Mouse (Mus musculus) hindbrain, embryonic 15.5 days (tissue): ENCODE data around the gene Chga. TPM values are rescaled to one million over a fixed set of nuclear protein-coding genes. Genes with fewer than 3 reads are reported as not detected.

Source experiments
- ATAC-seq: fragments of 200-750 bp; cut with Nextera tagmentation; 2 replicates; pipeline ENCODE4 v1.8.0; 2017; ENCODE audit warnings: low read depth, moderate number of reproducible peaks, moderate TSS enrichment; ENCODE audit not compliant: low FRiP score
- H3K27ac ChIP-seq: fragments of 300-500 bp; sonication (generic); replicated peaks from 2 replicates; pipeline ENCODE4 v1.5.1; 2015; ENCODE audit warnings: mild to moderate bottlenecking, inconsistent platforms
- H3K27me3 ChIP-seq: fragments of 300-500 bp; sonication (generic); 2 replicates; pipeline ENCODE4 v1.6.1; 2015; ENCODE audit warnings: control low read depth, inconsistent platforms
- H3K36me3 ChIP-seq: fragments of 300-500 bp; sonication (generic); 2 replicates; pipeline ENCODE4 v1.6.1; 2015; ENCODE audit warnings: control low read depth, inconsistent platforms
- H3K4me1 ChIP-seq: fragments of 300-500 bp; sonication (generic); replicated peaks from 2 replicates; pipeline ENCODE4 v1.6.1; 2015; ENCODE audit warnings: control low read depth, inconsistent platforms
- H3K4me2 ChIP-seq: fragments of 300-500 bp; sonication (generic); 2 replicates; pipeline ENCODE4 v1.6.1; 2015; ENCODE audit warnings: moderate library complexity, mild to moderate bottlenecking, inconsistent platforms
- H3K4me3 ChIP-seq: fragments of 300-500 bp; sonication (generic); 2 replicates; pipeline ENCODE4 v1.5.1; 2015; ENCODE audit warnings: mild to moderate bottlenecking, inconsistent platforms
- H3K9ac ChIP-seq: fragments of 300-500 bp; sonication (generic); 2 replicates; pipeline ENCODE4 v1.6.1; 2015; ENCODE audit warnings: inconsistent platforms
- H3K9me3 ChIP-seq: fragments of 300-500 bp; sonication (generic); 2 replicates; pipeline ENCODE4 v1.6.1; 2016; ENCODE audit warnings: control low read depth, inconsistent platforms
- WGBS: fragments of 180-500 bp; shearing (Covaris S2); methylation state at CpG from one replicate; pipeline ENCODE4 v1.1.7; 2015; 5-methylcytosine and 5-hydroxymethylcytosine counted together
- polyA plus RNA-seq: library from polyadenylated mRNA; unstranded; fragments of >200 nt; fragmentation: Nextera tagmentation; extraction: Ambion mirVana; gene quantifications from 2 replicates; pipeline ENCODE4 v1.2.1, GENCODE M21; 2015

The Chga gene
- polyA plus RNA-seq, 1 experiment from 2014 or later: 166 TPM

DNA sequence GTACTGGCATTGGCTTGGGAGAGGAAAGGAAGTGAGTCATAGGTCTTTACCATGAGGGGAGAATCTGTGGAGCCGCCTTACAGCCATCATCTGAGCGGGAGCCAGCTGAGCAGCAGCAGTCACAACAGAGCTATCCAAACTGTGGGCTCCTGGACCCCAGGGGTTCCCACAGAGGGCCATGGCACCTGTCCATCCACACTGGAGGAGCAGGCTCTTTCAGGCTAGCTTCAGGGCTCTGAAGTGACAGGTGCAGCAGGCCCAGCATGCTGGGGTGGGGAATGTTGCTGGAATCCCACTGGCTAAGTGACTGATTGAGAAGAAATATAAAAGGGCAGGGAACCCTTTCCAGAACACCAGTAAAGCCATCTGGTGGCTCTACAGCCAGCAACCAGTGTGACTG, 12.2 kb downstream of the Chga start:
- Histone ChIP-seq H3K4me3 (no peak overlapping the region), H3K9ac (no peak overlapping the region), H3K27ac (no peak overlapping the region), H3K4me2 (no peak overlapping the region), H3K4me1 (no peaks in the 10 kb centered on the region), H3K9me3 (no peaks in the 10 kb centered on the region), H3K27me3 (no peaks in the 10 kb centered on the region), H3K36me3 (no peaks in the 10 kb centered on the region)
- no peak for ATAC-seq
- WGBS: 87% methylated on average over 2 of the region's 2 CpGs

GRCm38 (mm10) chr12:102568219-102568618, 13.4 kb downstream of the Chga start:
- WGBS: 87% methylated on average over 7 of the region's 7 CpGs
- no peak overlapping the region for H3K27ac ChIP-seq
- no peaks in the 10 kb centered on the region for H3K9me3 ChIP-seq
- H3K4me1 ChIP-seq: no peaks in the 10 kb centered on the region
- peaks cover 2% of the 10 kb centered on the region; the same call in 1 of the 2 replicates for H3K36me3 ChIP-seq
- no peak overlapping the region for H3K4me2 ChIP-seq
- H3K9ac ChIP-seq: no peak overlapping the region
- no peak overlapping the region for H3K4me3 ChIP-seq
- ATAC-seq: no peak
- no peaks in the 10 kb centered on the region for H3K27me3 ChIP-seq

GRCm38 (mm10) chr12:102570111-102570510, 15.3 kb downstream of the Chga start:
- ATAC-seq: no peak
- H3K9ac ChIP-seq: no peak overlapping the region
- H3K27ac ChIP-seq: no peak overlapping the region
- H3K4me3 ChIP-seq: no peak overlapping the region
- H3K4me2 ChIP-seq: no peak overlapping the region
- H3K4me1 ChIP-seq: no peaks in the 10 kb centered on the region
- no peaks in the 10 kb centered on the region for H3K27me3 ChIP-seq
- no peaks in the 10 kb centered on the region for H3K9me3 ChIP-seq
- 84% methylated on average over 13 of the region's 13 CpGs for WGBS
- H3K36me3 ChIP-seq: peaks cover 8% of the 10 kb centered on the region; the same call in 1 of the 2 replicates

- H3K9ac ChIP-seq: no peak overlapping the region
- no peak for ATAC-seq
- no peaks in the 10 kb centered on the region for H3K9me3 ChIP-seq
- WGBS: 80% methylated on average over 5 of the region's 5 CpGs
- no peaks in the 10 kb centered on the region for H3K27me3 ChIP-seq
- H3K27ac ChIP-seq: no peak overlapping the region
- no peak overlapping the region for H3K4me3 ChIP-seq
- no peaks in the 10 kb centered on the region for H3K4me1 ChIP-seq
- H3K4me2 ChIP-seq: no peak overlapping the region
- peaks cover 8% of the 10 kb centered on the region; the same call in 1 of the 2 replicates for H3K36me3 ChIP-seq
Measured at GRCm38 (mm10) chr12:102570734-102571133, 16.0 kb downstream of the Chga start.

DNA sequence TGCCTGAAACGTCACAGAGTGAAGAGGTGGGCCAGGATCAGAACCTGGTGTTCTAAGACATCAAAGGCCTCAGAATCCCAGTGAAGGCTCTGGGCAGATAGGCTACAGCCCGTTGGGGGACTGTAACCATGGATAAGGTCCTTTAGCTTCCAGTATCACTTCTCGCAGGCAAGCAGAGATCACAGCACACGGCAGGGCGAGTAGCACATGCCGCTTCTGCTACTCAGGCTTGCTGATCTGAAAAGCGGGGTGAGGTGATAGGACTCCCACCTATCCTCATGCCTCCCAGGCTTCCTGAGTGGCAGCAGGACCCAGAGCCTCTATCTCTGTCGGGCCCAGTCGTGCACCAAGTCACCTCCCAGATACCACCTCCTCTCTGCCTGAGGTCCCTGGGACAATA, 16.9 kb downstream of the Chga start:
- no peak overlapping the region for H3K27ac ChIP-seq
- no peak for ATAC-seq
- no peaks in the 10 kb centered on the region for H3K27me3 ChIP-seq
- 89% methylated on average over 9 of the region's 9 CpGs for WGBS
- H3K4me1 ChIP-seq: no peaks in the 10 kb centered on the region
- H3K4me3 ChIP-seq: no peak overlapping the region
- H3K4me2 ChIP-seq: no peak overlapping the region
- peaks cover 8% of the 10 kb centered on the region; the same call in 1 of the 2 replicates for H3K36me3 ChIP-seq
- H3K9me3 ChIP-seq: no peaks in the 10 kb centered on the region
- H3K9ac ChIP-seq: no peak overlapping the region

DNA sequence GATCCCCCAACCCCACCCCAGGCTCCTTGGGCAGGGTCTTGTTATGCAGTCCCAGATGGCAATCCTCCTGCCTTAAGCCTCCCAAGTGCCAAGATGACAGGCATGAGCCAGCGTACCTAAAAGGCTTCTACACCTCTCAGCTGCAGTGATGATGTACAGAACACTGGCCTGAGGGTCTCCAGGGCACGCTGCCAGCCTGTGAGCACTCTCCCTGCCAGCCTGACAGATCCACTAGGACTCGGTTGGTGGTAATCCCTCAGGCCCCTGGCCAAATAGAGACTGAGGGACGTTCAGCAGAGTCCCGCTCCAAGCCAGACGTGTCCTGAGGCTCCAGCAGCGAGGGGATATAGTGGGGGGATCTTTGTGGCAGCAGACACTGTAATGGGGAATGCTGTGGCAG, 18.3 kb downstream of the Chga start:
- ATAC-seq: no peak
- H3K4me2 ChIP-seq: no peak overlapping the region
- no peak overlapping the region for H3K27ac ChIP-seq
- WGBS: 62% methylated on average over 7 of the region's 7 CpGs
- no peak overlapping the region for H3K9ac ChIP-seq
- no peaks in the 10 kb centered on the region for H3K4me1 ChIP-seq
- H3K36me3 ChIP-seq: peaks cover 12% of the 10 kb centered on the region; the same call in 1 of the 2 replicates
- H3K4me3 ChIP-seq: no peak overlapping the region
- no peaks in the 10 kb centered on the region for H3K27me3 ChIP-seq
- no peaks in the 10 kb centered on the region for H3K9me3 ChIP-seq

- H3K36me3 ChIP-seq: peaks cover 15% of the 10 kb centered on the region; the same call in 1 of the 2 replicates
- no peak overlapping the region for H3K4me2 ChIP-seq
- no peak overlapping the region for H3K9ac ChIP-seq
- H3K4me1 ChIP-seq: no peaks in the 10 kb centered on the region
- ATAC-seq: no peak
- 84% methylated on average over 5 of the region's 5 CpGs for WGBS
- H3K4me3 ChIP-seq: no peak overlapping the region
- H3K27ac ChIP-seq: no peak overlapping the region
- no peaks in the 10 kb centered on the region for H3K9me3 ChIP-seq
- no peaks in the 10 kb centered on the region for H3K27me3 ChIP-seq
Measured at GRCm38 (mm10) chr12:102575541-102576329, 21.0 kb downstream of the Chga start.

GRCm38 (mm10) chr12:102576659-102577398, 22.1 kb downstream of the Chga start:
- WGBS: 82% methylated on average over 10 of the region's 10 CpGs
- no peaks in the 10 kb centered on the region for H3K4me1 ChIP-seq
- no peak overlapping the region for H3K4me2 ChIP-seq
- H3K9ac ChIP-seq: no peak overlapping the region
- H3K9me3 ChIP-seq: no peaks in the 10 kb centered on the region
- no peaks in the 10 kb centered on the region for H3K27me3 ChIP-seq
- H3K36me3 ChIP-seq: peaks cover 15% of the 10 kb centered on the region; the same call in 1 of the 2 replicates
- no peak overlapping the region for H3K4me3 ChIP-seq
- ATAC-seq: no peak
- H3K27ac ChIP-seq: no peak overlapping the region

- Histone ChIP-seq H3K9me3 (no peaks in the 10 kb centered on the region), H3K4me2 (no peak overlapping the region), H3K4me3 (no peak overlapping the region), H3K4me1 (0 out of 2 replicates have a peak, but pooled peaks cover 3% of the 10 kb centered on the region), H3K27ac (no peak overlapping the region), H3K27me3 (no peaks in the 10 kb centered on the region), H3K9ac (no peak overlapping the region), H3K36me3 (0 out of 2 replicates have a peak, but pooled peaks cover 7% of the 10 kb centered on the region)
- 0 out of 2 replicates have a peak, but pooled peaks have one; percentile 28 for ATAC-seq
- WGBS: 68% methylated on average over 6 of the region's 6 CpGs
Measured at GRCm38 (mm10) chr12:102579041-102579440, 24.3 kb downstream of the Chga start.

- no peak overlapping the region for H3K27ac ChIP-seq
- H3K27me3 ChIP-seq: no peaks in the 10 kb centered on the region
- ATAC-seq: no peak
- no peak overlapping the region for H3K9ac ChIP-seq
- H3K4me2 ChIP-seq: no peak overlapping the region
- WGBS: 74% methylated on average over 5 of the region's 5 CpGs
- H3K9me3 ChIP-seq: no peaks in the 10 kb centered on the region
- 0 out of 2 replicates have a peak, but pooled peaks cover 7% of the 10 kb centered on the region for H3K36me3 ChIP-seq
- H3K4me1 ChIP-seq: 0 out of 2 replicates have a peak, but pooled peaks cover 3% of the 10 kb centered on the region
- H3K4me3 ChIP-seq: no peak overlapping the region
Measured at GRCm38 (mm10) chr12:102581579-102582196, 26.9 kb downstream of the Chga start.

DNA sequence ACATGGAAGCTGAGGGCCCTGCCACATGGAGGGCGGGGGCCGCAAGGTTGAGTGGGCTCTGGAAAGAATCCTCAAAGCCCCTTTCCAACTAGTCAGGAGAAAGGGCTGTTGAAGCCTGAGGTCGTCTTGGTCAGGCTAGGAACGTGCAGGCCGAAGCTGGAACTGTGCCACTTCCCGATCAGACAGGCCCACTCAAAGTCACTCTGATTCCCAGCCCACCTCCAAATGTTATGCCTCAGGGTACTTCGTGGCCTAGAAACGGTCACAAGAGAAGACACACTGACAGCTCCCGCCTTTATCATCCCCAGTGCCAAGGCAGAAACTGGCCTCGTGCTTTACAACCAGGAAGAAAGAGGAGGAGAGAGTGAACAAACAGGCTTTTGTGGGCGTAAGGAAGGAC, 27.7 kb downstream of the Chga start:
- Histone ChIP-seq H3K9me3 (no peaks in the 10 kb centered on the region), H3K4me3 (no peak overlapping the region), H3K9ac (no peak overlapping the region), H3K36me3 (0 out of 2 replicates have a peak, but pooled peaks cover 7% of the 10 kb centered on the region), H3K27me3 (no peaks in the 10 kb centered on the region), H3K4me2 (no peak overlapping the region), H3K4me1 (0 out of 2 replicates have a peak, but pooled peaks cover 3% of the 10 kb centered on the region), H3K27ac (no peak overlapping the region)
- WGBS: 70% methylated on average over 11 of the region's 11 CpGs
- no peak for ATAC-seq

- no peak for ATAC-seq
- no peaks in the 10 kb centered on the region for H3K36me3 ChIP-seq
- no peaks in the 10 kb centered on the region for H3K27me3 ChIP-seq
- no peak overlapping the region for H3K9ac ChIP-seq
- H3K4me1 ChIP-seq: 0 out of 2 replicates have a peak, but pooled peaks cover 3% of the 10 kb centered on the region
- no peaks in the 10 kb centered on the region for H3K9me3 ChIP-seq
- 85% methylated on average over 3 of the region's 3 CpGs for WGBS
- H3K4me3 ChIP-seq: no peak overlapping the region
- no peak overlapping the region for H3K27ac ChIP-seq
- no peak overlapping the region for H3K4me2 ChIP-seq
Measured at GRCm38 (mm10) chr12:102585390-102585789, 30.6 kb downstream of the Chga start.
